Mouse (Mus musculus): Measurements from ENCODE around the gene Ppp2r5e. TPM values are rescaled to one million over a fixed set of nuclear protein-coding genes. Genes with fewer than 3 reads are reported as not detected.
A peak's percentile ranks its signal among the peaks of the same experiment; 100 is the strongest.

The Ppp2r5e gene
- total and polyA plus RNA-seq, 2 experiments = 8.2 to 19.2 TPM

- H3K79me2 ChIP-seq (ENCODE audit: control insufficient read depth, insufficient read depth, low read length) = no peaks in the 10 kb centered on the region
- DNase-seq (ENCODE audit: extremely low read depth, low read depth, low spot score) = no peak
- TF ChIP-seq POLR2A (IDR thresholded peaks at IDR 0.05; ENCODE audit: extremely low read depth, insufficient read depth, low read length) (no peak), CTCF (IDR thresholded peaks at IDR 0.05; ENCODE audit: low read depth, low read length) (no peak)
- no peak overlapping the region for H3K4me3 ChIP-seq (ENCODE audit: insufficient read depth, low read depth, low read length)
- H3K9ac ChIP-seq (ENCODE audit: low read depth, low read length) = no peak overlapping the region
- no peaks in the 10 kb centered on the region for H3K27me3 ChIP-seq (ENCODE audit: control insufficient read depth, insufficient read depth, low read length)
- 84% methylated on average over 10 of the region's 10 CpGs for WGBS
- no peak overlapping the region for H3K27ac ChIP-seq (replicated peaks; ENCODE audit: insufficient read depth, low read depth, low read length)
- no peaks in the 10 kb centered on the region; the same call in 1 of the 2 replicates for H3K36me3 ChIP-seq (ENCODE audit: control insufficient read depth, insufficient read depth, low read length)
- H3K4me1 ChIP-seq (ENCODE audit: control insufficient read depth, insufficient read depth, low read length) = no peaks in the 10 kb centered on the region; the same call in 1 of the 2 replicates
These were observed 39.9 kb upstream of the Ppp2r5e start for GRCm38 (mm10) chr12:75635771-75636430.

GRCm38 (mm10) chr12:75629618-75630017, 33.6 kb upstream of the Ppp2r5e start:
- H3K36me3 ChIP-seq (ENCODE audit: control insufficient read depth, insufficient read depth, low read length) = no peaks in the 10 kb centered on the region; the same call in 1 of the 2 replicates
- H3K4me3 ChIP-seq (ENCODE audit: insufficient read depth, low read depth, low read length) = no peak overlapping the region
- no peaks in the 10 kb centered on the region for H3K79me2 ChIP-seq (ENCODE audit: control insufficient read depth, insufficient read depth, low read length)
- no peak for DNase-seq (ENCODE audit: extremely low read depth, low read depth, low spot score)
- no peak overlapping the region for H3K9ac ChIP-seq (ENCODE audit: low read depth, low read length)
- no peaks in the 10 kb centered on the region for H3K4me1 ChIP-seq (ENCODE audit: control insufficient read depth, insufficient read depth, low read length)
- no peak overlapping the region for H3K27ac ChIP-seq (replicated peaks; ENCODE audit: insufficient read depth, low read depth, low read length)
- 86% methylated on average over 1 of the region's 1 CpGs for WGBS
- no peaks in the 10 kb centered on the region for H3K27me3 ChIP-seq (ENCODE audit: control insufficient read depth, insufficient read depth, low read length)
- no peak for TF ChIP-seq POLR2A (IDR thresholded peaks at IDR 0.05; ENCODE audit: extremely low read depth, insufficient read depth, low read length)
- TF ChIP-seq CTCF (IDR thresholded peaks at IDR 0.05; ENCODE audit: low read depth, low read length) = no peak

DNA sequence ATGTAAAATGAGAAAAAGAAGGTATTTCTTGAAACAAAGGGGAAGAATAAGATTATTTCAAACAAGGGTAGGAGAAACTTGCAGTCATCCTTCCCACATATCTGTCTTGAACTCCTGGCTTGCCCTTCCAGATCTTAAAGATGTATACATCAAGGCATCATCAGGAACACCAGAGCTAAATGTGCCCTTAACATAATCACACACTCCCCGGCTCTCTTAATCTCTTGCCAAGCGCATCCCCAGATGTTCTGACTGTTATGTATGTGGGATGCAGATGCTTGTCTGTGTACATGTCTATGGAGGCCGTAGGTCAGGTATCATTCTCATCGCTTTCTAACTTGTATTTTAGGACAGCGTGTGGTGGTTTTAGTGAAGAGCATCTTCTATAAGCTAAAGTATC, 27.2 kb upstream of the Ppp2r5e start:
- DNase-seq (ENCODE audit: extremely low read depth, low read depth, low spot score) = no peak
- no peak overlapping the region for H3K27ac ChIP-seq (replicated peaks; ENCODE audit: insufficient read depth, low read depth, low read length)
- 94% methylated on average over 5 of the region's 5 CpGs for WGBS
- no peaks in the 10 kb centered on the region for H3K79me2 ChIP-seq (ENCODE audit: control insufficient read depth, insufficient read depth, low read length)
- H3K9ac ChIP-seq (ENCODE audit: low read depth, low read length) = no peak overlapping the region
- no peak overlapping the region for H3K4me3 ChIP-seq (ENCODE audit: insufficient read depth, low read depth, low read length)
- H3K36me3 ChIP-seq (ENCODE audit: control insufficient read depth, insufficient read depth, low read length) = no peaks in the 10 kb centered on the region
- no peaks in the 10 kb centered on the region for H3K27me3 ChIP-seq (ENCODE audit: control insufficient read depth, insufficient read depth, low read length)
- TF ChIP-seq POLR2A (IDR thresholded peaks at IDR 0.05; ENCODE audit: extremely low read depth, insufficient read depth, low read length) (no peak), CTCF (IDR thresholded peaks at IDR 0.05; ENCODE audit: low read depth, low read length) (no peak)
- H3K4me1 ChIP-seq (ENCODE audit: control insufficient read depth, insufficient read depth, low read length) = no peaks in the 10 kb centered on the region

GRCm38 (mm10) chr12:75622835-75623234, 26.8 kb upstream of the Ppp2r5e start:
- no peaks in the 10 kb centered on the region for H3K27me3 ChIP-seq (ENCODE audit: control insufficient read depth, insufficient read depth, low read length)
- TF ChIP-seq POLR2A (IDR thresholded peaks at IDR 0.05; ENCODE audit: extremely low read depth, insufficient read depth, low read length) = no peak
- TF ChIP-seq CTCF (IDR thresholded peaks at IDR 0.05; ENCODE audit: low read depth, low read length) = no peak
- no peak overlapping the region for H3K4me3 ChIP-seq (ENCODE audit: insufficient read depth, low read depth, low read length)
- no peak overlapping the region for H3K27ac ChIP-seq (replicated peaks; ENCODE audit: insufficient read depth, low read depth, low read length)
- no peak for DNase-seq (ENCODE audit: extremely low read depth, low read depth, low spot score)
- H3K36me3 ChIP-seq (ENCODE audit: control insufficient read depth, insufficient read depth, low read length) = no peaks in the 10 kb centered on the region
- H3K9ac ChIP-seq (ENCODE audit: low read depth, low read length) = no peak overlapping the region
- H3K4me1 ChIP-seq (ENCODE audit: control insufficient read depth, insufficient read depth, low read length) = no peaks in the 10 kb centered on the region
- WGBS = 62% methylated on average over 3 of the region's 3 CpGs
- H3K79me2 ChIP-seq (ENCODE audit: control insufficient read depth, insufficient read depth, low read length) = no peaks in the 10 kb centered on the region

- 83% methylated on average over 8 of the region's 8 CpGs for WGBS
- Histone ChIP-seq H3K9ac (ENCODE audit: low read depth, low read length) (no peak overlapping the region), H3K27ac (replicated peaks; ENCODE audit: insufficient read depth, low read depth, low read length) (no peak overlapping the region), H3K4me1 (ENCODE audit: control insufficient read depth, insufficient read depth, low read length) (no peaks in the 10 kb centered on the region), H3K27me3 (ENCODE audit: control insufficient read depth, insufficient read depth, low read length) (no peaks in the 10 kb centered on the region), H3K4me3 (ENCODE audit: insufficient read depth, low read depth, low read length) (no peak overlapping the region), H3K79me2 (ENCODE audit: control insufficient read depth, insufficient read depth, low read length) (no peaks in the 10 kb centered on the region), H3K36me3 (ENCODE audit: control insufficient read depth, insufficient read depth, low read length) (no peaks in the 10 kb centered on the region)
- TF ChIP-seq POLR2A (IDR thresholded peaks at IDR 0.05; ENCODE audit: extremely low read depth, insufficient read depth, low read length) (no peak), CTCF (IDR thresholded peaks at IDR 0.05; ENCODE audit: low read depth, low read length) (no peak)
- DNase-seq (ENCODE audit: extremely low read depth, low read depth, low spot score) = no peak
These were observed 20.8 kb upstream of the Ppp2r5e start for GRCm38 (mm10) chr12:75616841-75617240.

DNA sequence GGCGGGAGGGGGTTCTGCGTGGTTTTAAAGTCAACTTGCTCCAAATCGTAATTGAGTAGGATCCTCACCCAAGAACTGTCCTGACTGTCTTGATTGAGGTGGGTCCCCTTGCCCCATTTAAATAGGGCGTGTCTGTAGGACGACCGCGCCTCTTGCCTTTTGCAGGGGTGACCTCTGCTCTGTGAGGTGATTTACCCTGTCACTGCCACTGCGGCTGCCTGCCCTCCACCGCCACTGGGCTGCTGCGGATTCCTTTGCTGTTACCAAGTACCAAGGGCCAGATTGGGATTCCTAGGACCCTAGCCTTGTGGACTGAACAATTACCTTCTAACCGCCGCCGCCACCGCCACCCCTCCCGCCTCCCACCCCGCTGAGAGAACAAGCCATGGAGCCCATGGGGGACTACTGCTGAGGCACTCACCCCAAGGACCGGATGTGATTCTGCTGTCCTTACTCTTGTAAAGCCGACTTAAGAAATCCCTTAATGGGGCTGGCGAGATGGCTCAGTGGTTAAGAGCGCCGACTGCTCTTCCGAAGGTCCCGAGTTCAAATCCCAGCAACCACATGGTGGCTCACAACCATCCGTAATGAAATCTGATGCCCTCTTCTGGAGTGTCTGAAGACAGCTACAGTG, 20.2 kb upstream of the Ppp2r5e start:
- Histone ChIP-seq H3K4me3 (ENCODE audit: insufficient read depth, low read depth, low read length) (peak overlapping the region; percentile 23; the same call in 1 of the 2 replicates), H3K27ac (replicated peaks; ENCODE audit: insufficient read depth, low read depth, low read length) (no peak overlapping the region), H3K36me3 (ENCODE audit: control insufficient read depth, insufficient read depth, low read length) (no peaks in the 10 kb centered on the region), H3K4me1 (ENCODE audit: control insufficient read depth, insufficient read depth, low read length) (no peaks in the 10 kb centered on the region), H3K27me3 (ENCODE audit: control insufficient read depth, insufficient read depth, low read length) (no peaks in the 10 kb centered on the region), H3K9ac (ENCODE audit: low read depth, low read length) (no peak overlapping the region), H3K79me2 (ENCODE audit: control insufficient read depth, insufficient read depth, low read length) (no peaks in the 10 kb centered on the region)
- no peak for TF ChIP-seq CTCF (IDR thresholded peaks at IDR 0.05; ENCODE audit: low read depth, low read length)
- 20% methylated on average over 24 of the region's 24 CpGs for WGBS
- DNase-seq (ENCODE audit: extremely low read depth, low read depth, low spot score) = no peak

Data from liver, adult 2 months (tissue).